Comparison of ENCODE assay signal across 9 mouse cellular contexts in the genomic region with DNA sequence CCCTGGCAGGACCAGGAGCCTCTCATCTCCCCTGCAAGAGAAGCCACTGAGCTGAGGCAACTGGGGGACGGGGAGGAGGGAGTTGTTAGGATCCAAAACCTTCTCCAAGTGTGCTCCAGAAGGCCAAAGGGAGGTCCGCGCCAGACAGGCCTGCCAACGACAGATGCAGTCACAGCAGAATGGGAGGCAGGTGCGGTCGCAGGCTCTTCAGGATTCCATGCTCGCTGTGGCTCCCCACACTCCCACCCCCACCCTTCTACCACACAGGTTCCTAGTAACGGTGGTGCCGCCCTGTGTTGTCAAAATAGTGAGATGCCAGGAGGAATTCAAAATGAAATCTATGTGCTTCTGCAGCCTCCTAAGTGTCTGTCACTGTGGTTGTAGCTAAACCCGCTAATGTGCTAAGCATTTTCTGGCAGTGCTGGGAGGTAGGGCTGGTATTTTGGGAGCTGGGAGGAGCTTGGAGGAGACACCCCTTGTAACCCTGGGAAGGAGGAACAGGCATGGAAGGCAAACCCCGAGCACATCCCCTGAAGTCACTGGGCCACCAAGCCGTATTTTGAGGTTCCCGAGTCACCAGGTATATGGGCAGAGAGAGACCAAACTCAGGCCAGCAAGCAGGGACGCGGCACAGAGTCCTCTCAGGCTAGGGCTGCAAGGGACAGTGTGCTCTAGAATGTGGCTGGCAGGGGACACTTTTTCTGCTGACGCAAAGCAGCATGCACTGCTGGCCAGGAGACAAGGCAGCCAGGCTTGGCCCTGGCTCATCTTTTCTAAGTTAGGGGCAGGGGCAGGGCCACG.
DNase-seq lines count a peak whose midpoint lies in the region; ATAC-seq and TF ChIP-seq lines count a peak whose summit lies in the region.
"Had no signal": no experiment of that assay in that cellular context is flagged by ENCODE, and none has a peak within 500 bp of the region (broad histone marks: within the 10 kb centered on the region; RNA-seq: fewer than 3 reads in every experiment).

No protein-coding gene starts in this region.

- DNase-seq in testis, postnatal 10 days (ENCODE audit: low spot score), result peak; percentile 38
- no peak for DNase-seq in testis, postnatal 14 days (ENCODE audit: low spot score)
- DNase-seq in forebrain, postnatal 0 days, result peak; percentile 86
- peak; percentile 40 to 70 for DNase-seq in left cerebral cortex, postnatal 14 days (ENCODE audit: low spot score in 2 of 2)
- no peak for DNase-seq in B cell, adult 2 months
- DNase-seq in kidney, postnatal 36 days, result no peak
- no peak for DNase-seq in urinary bladder, adult 18-20 months (ENCODE audit: low spot score in 2 of 2)

- peaks cover 12% of the 10 kb centered on the region; the same call in 1 of the 2 replicates for H3K4me1 ChIP-seq in forebrain, postnatal 0 days (ENCODE audit: insufficient read depth)
- peaks cover 31% of the 10 kb centered on the region for H3K4me1 ChIP-seq in heart, embryonic 16.5 days (ENCODE audit: control insufficient read depth, insufficient read depth, low read length)

- intact Hi-C loops in left cerebral cortex, postnatal 14 days (cut with DNase I), result loop anchor here (5.0 kb wide), 1 partner anchor 75 kb away; a partner anchor contains a TSS

- WGBS in forebrain, postnatal 0 days, result 38% methylated on average over 17 of the region's 17 CpGs
- WGBS in heart, embryonic 16.5 days, result 30% methylated on average over 17 of the region's 17 CpGs

- ATAC-seq in forebrain, postnatal 0 days, result peak; percentile 91
- ATAC-seq in heart, embryonic 16.5 days (replicated peaks; ENCODE audit: extremely low read depth, insufficient read depth, low FRiP score), result peak; percentile 86

- 0 out of 2 replicates have a peak overlapping the region, but pooled peaks have one; percentile 5 for H3K4me2 ChIP-seq in forebrain, postnatal 0 days (ENCODE audit: low read depth)
- H3K4me2 ChIP-seq in heart, embryonic 16.5 days (ENCODE audit: low read depth, low read length), result peak overlapping the region; percentile 56

- peak overlapping the region; percentile 45 for H3K27ac ChIP-seq in forebrain, postnatal 0 days (ENCODE audit: low read depth, low read length)
- peak overlapping the region; percentile 81 for H3K27ac ChIP-seq in heart, embryonic 16.5 days (ENCODE audit: low read length)

- no peaks in the 10 kb centered on the region for H3K27me3 ChIP-seq in forebrain, postnatal 0 days (ENCODE audit: insufficient read depth, low read length)
- H3K27me3 ChIP-seq in heart, embryonic 16.5 days (ENCODE audit: control insufficient read depth, insufficient read depth, low read length), result no peaks in the 10 kb centered on the region

- no peak for TF ChIP-seq CTCF in forebrain, postnatal 0 days (IDR thresholded peaks at IDR 0.05; ENCODE audit: low read depth)

- H3K36me3 ChIP-seq in forebrain, postnatal 0 days (ENCODE audit: insufficient read depth), result no peaks in the 10 kb centered on the region
- no peaks in the 10 kb centered on the region for H3K36me3 ChIP-seq in heart, embryonic 16.5 days (ENCODE audit: control insufficient read depth, insufficient read depth)

- H3K4me3 ChIP-seq in forebrain, postnatal 0 days (ENCODE audit: low read depth, low read length), result no peak overlapping the region
- H3K4me3 ChIP-seq in heart, embryonic 16.5 days (ENCODE audit: low read length), result peak overlapping the region; percentile 26
- H3K4me3 ChIP-seq: myocyte had no signal

- H3K9me3 ChIP-seq in forebrain, postnatal 0 days (ENCODE audit: low read length), result no peaks in the 10 kb centered on the region
- H3K9me3 ChIP-seq in heart, embryonic 16.5 days (replicated peaks; ENCODE audit: control insufficient read depth, low read length), result no peaks in the 10 kb centered on the region

- peak overlapping the region; percentile 14; the same call in 1 of the 2 replicates for H3K9ac ChIP-seq in forebrain, postnatal 0 days
- peak overlapping the region; percentile 48 for H3K9ac ChIP-seq in heart, embryonic 16.5 days (ENCODE audit: low read length)

Comparison
In these comparisons a context has a peak if more than half of its experiments do, and no peak if none do; other contexts are left out.
1. DNase-seq: peak in testis, postnatal 10 days (single experiment), forebrain, postnatal 0 days (single experiment) and left cerebral cortex, postnatal 14 days (2 of 2); none in testis, postnatal 14 days (single experiment), B cell, adult 2 months (0 of 2), kidney, postnatal 36 days (0 of 2) and urinary bladder, adult 18-20 months (0 of 2).